Mouse (Mus musculus) forebrain, embryonic 12.5 days (tissue): ENCODE results near the gene Gdpd5. TPM values are rescaled to one million over a fixed set of nuclear protein-coding genes. Genes with fewer than 3 reads are reported as not detected.

ENCODE experiments used
- ATAC-seq: fragments of 200-750 bp; cut with Nextera tagmentation; 2 replicates; pipeline ENCODE4 v1.8.0; 2017; ENCODE audit warnings: moderate TSS enrichment; ENCODE audit not compliant: low FRiP score
- H3K27ac ChIP-seq: fragments of 300-500 bp; sonication (generic); 2 replicates; pipeline ENCODE4 v1.5.1; 2016; ENCODE audit warnings: mild to moderate bottlenecking
- H3K27me3 ChIP-seq: fragments of 300-500 bp; sonication (generic); 2 replicates; pipeline ENCODE4 v1.6.1; 2016; ENCODE audit warnings: mild to moderate bottlenecking
- H3K36me3 ChIP-seq: fragments of 300-500 bp; sonication (generic); replicated peaks from 2 replicates; pipeline ENCODE4 v1.6.1; 2016; ENCODE audit warnings: mild to moderate bottlenecking
- H3K4me1 ChIP-seq: fragments of 300-500 bp; sonication (generic); 2 replicates; pipeline ENCODE4 v1.6.1; 2016
- H3K4me2 ChIP-seq: fragments of 300-500 bp; sonication (generic); 2 replicates; pipeline ENCODE4 v1.6.1; 2016; ENCODE audit warnings: mild to moderate bottlenecking, moderate library complexity
- H3K4me3 ChIP-seq: fragments of 300-500 bp; sonication (generic); replicated peaks from 2 replicates; pipeline ENCODE4 v1.5.1; 2016; ENCODE audit warnings: mild to moderate bottlenecking
- H3K9ac ChIP-seq: fragments of 300-500 bp; sonication (generic); 2 replicates; pipeline ENCODE4 v1.6.1; 2016; ENCODE audit warnings: mild to moderate bottlenecking
- H3K9me3 ChIP-seq: fragments of 300-500 bp; sonication (generic); 2 replicates; pipeline ENCODE4 v1.6.1; 2016
- WGBS: fragments of 180-500 bp; shearing (Covaris S2); methylation state at CpG from one replicate; pipeline ENCODE4 v1.1.7; 2016; 5-methylcytosine and 5-hydroxymethylcytosine counted together
- polyA plus RNA-seq: library from polyadenylated mRNA; unstranded; fragments of >200 nt; fragmentation: Nextera tagmentation; extraction: Ambion mirVana; gene quantifications from 2 replicates; pipeline ENCODE4 v1.2.1, GENCODE M21; 2016

Gdpd5 gene
- polyA plus RNA-seq, 1 experiment from 2014 or later: 29.9 TPM

DNA sequence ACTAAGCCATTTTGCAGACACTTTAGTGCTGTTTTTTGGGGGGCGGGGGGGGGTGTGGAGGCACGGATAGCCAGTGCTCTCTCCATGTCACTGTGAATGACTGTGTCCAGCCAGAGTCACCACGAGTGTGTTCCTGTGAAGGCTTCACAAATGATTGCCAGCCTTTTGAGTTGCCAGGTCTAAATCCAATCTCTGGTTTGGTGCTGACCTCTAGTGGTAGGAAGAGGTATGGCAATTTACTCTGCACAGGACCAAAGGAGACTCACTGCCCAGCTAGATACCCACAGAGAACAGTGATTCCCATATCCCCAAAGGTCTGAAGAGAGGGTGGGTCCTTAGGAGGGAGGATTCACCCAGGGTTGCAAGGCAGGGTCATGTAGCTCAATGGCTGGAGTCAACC is 69.5 kb downstream of the Gdpd5 start:
- no peak overlapping the region for H3K9ac ChIP-seq
- no peak overlapping the region for H3K4me3 ChIP-seq
- no peaks in the 10 kb centered on the region for H3K27me3 ChIP-seq
- H3K9me3 ChIP-seq: no peaks in the 10 kb centered on the region
- H3K36me3 ChIP-seq: no peaks in the 10 kb centered on the region
- WGBS: 0% methylated on average over 3 of the region's 3 CpGs
- peak; percentile 55 for ATAC-seq
- H3K4me1 ChIP-seq: peaks cover 29% of the 10 kb centered on the region
- no peak overlapping the region for H3K4me2 ChIP-seq
- H3K27ac ChIP-seq: no peak overlapping the region

GRCm38 (mm10) chr7:99452859-99453258 is 71.6 kb downstream of the Gdpd5 start:
- WGBS: 89% methylated on average over 7 of the region's 7 CpGs
- H3K4me1 ChIP-seq: peaks cover 18% of the 10 kb centered on the region

GRCm38 (mm10) chr7:99454044-99454443 is 72.8 kb downstream of the Gdpd5 start:
- H3K4me3 ChIP-seq: no peak overlapping the region
- no peak for ATAC-seq
- H3K27me3 ChIP-seq: no peaks in the 10 kb centered on the region
- 80% methylated on average over 4 of the region's 4 CpGs for WGBS
- H3K36me3 ChIP-seq: peaks cover 5% of the 10 kb centered on the region
- H3K9me3 ChIP-seq: no peaks in the 10 kb centered on the region
- no peak overlapping the region for H3K9ac ChIP-seq
- H3K4me2 ChIP-seq: no peak overlapping the region
- no peak overlapping the region for H3K27ac ChIP-seq
- H3K4me1 ChIP-seq: peaks cover 13% of the 10 kb centered on the region

More at GRCm38 (mm10) chr7:99452859-99453258, 71.6 kb downstream of the Gdpd5 start:
- H3K27ac ChIP-seq: no peak overlapping the region
- no peak overlapping the region for H3K4me2 ChIP-seq
- H3K4me3 ChIP-seq: no peak overlapping the region
- no peak overlapping the region for H3K9ac ChIP-seq
- H3K9me3 ChIP-seq: no peaks in the 10 kb centered on the region
- H3K27me3 ChIP-seq: no peaks in the 10 kb centered on the region
- ATAC-seq: no peak
- H3K36me3 ChIP-seq: peaks cover 4% of the 10 kb centered on the region; the same call in 1 of the 2 replicates

- peaks cover 21% of the 10 kb centered on the region for H3K36me3 ChIP-seq
- no peak overlapping the region for H3K4me3 ChIP-seq
- H3K9me3 ChIP-seq: no peaks in the 10 kb centered on the region
- H3K4me1 ChIP-seq: no peaks in the 10 kb centered on the region
- ATAC-seq: no peak
- WGBS: 92% methylated on average over 8 of the region's 8 CpGs
- no peaks in the 10 kb centered on the region for H3K27me3 ChIP-seq
- no peak overlapping the region for H3K27ac ChIP-seq
- H3K4me2 ChIP-seq: no peak overlapping the region
- H3K9ac ChIP-seq: no peak overlapping the region
Measured at GRCm38 (mm10) chr7:99458849-99459248, 77.6 kb downstream of the Gdpd5 start.

GRCm38 (mm10) chr7:99459888-99460652 is 78.9 kb downstream of the Gdpd5 start:
- 88% methylated on average over 15 of the region's 15 CpGs for WGBS
- ATAC-seq: no peak
- Histone ChIP-seq H3K4me1 (peaks cover 2% of the 10 kb centered on the region; the same call in 1 of the 2 replicates), H3K9me3 (no peaks in the 10 kb centered on the region), H3K27me3 (no peaks in the 10 kb centered on the region), H3K4me2 (no peak overlapping the region), H3K4me3 (no peak overlapping the region), H3K27ac (no peak overlapping the region), H3K9ac (no peak overlapping the region), H3K36me3 (peaks cover 21% of the 10 kb centered on the region)

GRCm38 (mm10) chr7:99463120-99463519 is 81.9 kb downstream of the Gdpd5 start:
- no peaks in the 10 kb centered on the region for H3K9me3 ChIP-seq
- 87% methylated on average over 2 of the region's 2 CpGs for WGBS
- H3K36me3 ChIP-seq: peaks cover 17% of the 10 kb centered on the region
- H3K9ac ChIP-seq: no peak overlapping the region
- H3K4me1 ChIP-seq: peaks cover 32% of the 10 kb centered on the region
- no peak overlapping the region for H3K27ac ChIP-seq
- H3K4me3 ChIP-seq: no peak overlapping the region
- ATAC-seq: no peak
- H3K4me2 ChIP-seq: no peak overlapping the region
- H3K27me3 ChIP-seq: peaks cover 15% of the 10 kb centered on the region

DNA sequence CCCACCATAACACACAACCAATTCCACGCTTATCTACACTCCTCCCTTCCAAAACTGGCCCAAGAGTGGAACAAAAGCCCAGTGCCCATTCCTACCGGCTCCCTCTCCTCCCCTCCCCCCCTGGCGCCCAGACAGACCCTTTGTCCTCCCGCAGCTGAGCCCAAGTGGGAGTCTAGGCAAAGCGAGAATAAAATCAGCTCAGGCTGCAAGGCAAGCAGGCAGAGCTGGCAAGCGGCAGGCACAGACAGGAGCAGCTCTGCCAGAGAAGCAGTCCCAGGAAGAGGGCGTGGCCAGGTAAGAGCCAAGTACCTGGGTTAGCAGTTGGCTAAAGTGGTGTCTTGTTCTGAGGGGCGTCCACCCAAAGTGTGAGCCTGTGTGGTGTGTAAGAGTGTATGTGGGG is 84.6 kb downstream of the Gdpd5 start, which contains the start of gene Klhl35:
TSS of gene Klhl35 (plus strand) at position 194 of the 400 bp plus-strand sequence.
- Histone ChIP-seq H3K27me3 (peaks cover 42% of the 10 kb centered on the region), H3K9ac (peak within 1 kb of the TSS; percentile 44), H3K27ac (peak within 1 kb of the TSS; percentile 59), H3K36me3 (peaks cover 5% of the 10 kb centered on the region), H3K4me2 (peak within 1 kb of the TSS; percentile 26), H3K4me3 (peak within 1 kb of the TSS; percentile 3; the same call in 1 of the 2 replicates), H3K9me3 (no peaks in the 10 kb centered on the region), H3K4me1 (peaks cover 44% of the 10 kb centered on the region)
- peak; percentile 49 for ATAC-seq
- 22% methylated on average over 8 of the region's 8 CpGs for WGBS

GRCm38 (mm10) chr7:99467916-99468282 is 86.7 kb downstream of the Gdpd5 start:
- H3K4me1 ChIP-seq: peaks cover 44% of the 10 kb centered on the region
- H3K27ac ChIP-seq: peak overlapping the region; percentile 87
- H3K9ac ChIP-seq: peak overlapping the region; percentile 65
- peaks cover 14% of the 10 kb centered on the region for H3K36me3 ChIP-seq
- H3K27me3 ChIP-seq: peaks cover 43% of the 10 kb centered on the region
- WGBS: 28% methylated on average over 10 of the region's 11 CpGs
- peak overlapping the region; percentile 76 for H3K4me2 ChIP-seq
- H3K4me3 ChIP-seq: peak overlapping the region; percentile 48
- ATAC-seq: no peak
- H3K9me3 ChIP-seq: no peaks in the 10 kb centered on the region

DNA sequence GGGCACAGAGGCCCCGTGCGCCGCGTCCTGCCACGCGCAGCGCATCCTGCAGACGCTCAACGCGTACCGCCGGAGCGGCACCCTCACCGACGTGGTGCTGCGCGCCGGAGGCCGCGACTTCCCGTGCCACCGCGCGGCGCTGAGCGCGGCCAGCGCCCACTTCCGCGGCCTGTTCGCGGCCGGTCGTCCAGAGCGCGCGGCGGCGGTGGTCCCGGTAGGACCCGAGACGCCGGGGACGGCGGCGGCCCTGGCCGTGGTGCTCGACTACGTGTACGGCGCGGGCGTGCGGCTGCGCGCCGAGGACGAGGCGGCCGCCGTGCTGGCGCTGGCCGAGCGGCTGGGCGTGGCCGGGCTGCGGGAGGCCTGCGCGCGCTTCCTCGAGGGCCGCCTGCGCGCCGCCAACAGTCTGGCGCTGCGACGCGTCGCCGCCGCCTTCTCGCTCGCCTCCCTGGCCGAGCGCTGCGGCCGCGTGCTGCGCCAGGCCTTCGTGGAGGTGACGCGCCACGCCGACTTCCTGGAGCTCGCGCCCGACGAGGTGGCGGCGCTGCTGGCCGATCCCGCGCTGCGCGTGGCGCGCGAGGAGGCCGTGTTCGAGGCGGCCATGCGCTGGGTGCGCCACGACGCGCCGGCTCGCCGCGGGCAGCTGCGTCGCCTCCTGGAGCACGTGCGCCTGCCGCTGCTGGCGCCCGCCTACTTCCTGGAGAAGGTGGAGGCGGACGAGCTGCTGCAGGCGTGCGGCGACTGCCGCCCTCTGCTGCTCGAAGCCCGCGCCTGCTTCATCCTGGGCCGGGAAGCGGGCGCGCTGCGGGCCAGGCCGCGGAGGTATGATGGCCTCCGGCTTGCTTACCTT is 87.3 kb downstream of the Gdpd5 start:
- Histone ChIP-seq H3K4me2 (peak overlapping the region; percentile 76), H3K27ac (peak overlapping the region; percentile 87), H3K4me3 (peak overlapping the region; percentile 48), H3K36me3 (peaks cover 20% of the 10 kb centered on the region), H3K9me3 (no peaks in the 10 kb centered on the region), H3K9ac (peak overlapping the region; percentile 65), H3K4me1 (peaks cover 44% of the 10 kb centered on the region), H3K27me3 (peaks cover 43% of the 10 kb centered on the region)
- 2% methylated on average over 126 of the region's 145 CpGs for WGBS
- peak; percentile 83 for ATAC-seq

DNA sequence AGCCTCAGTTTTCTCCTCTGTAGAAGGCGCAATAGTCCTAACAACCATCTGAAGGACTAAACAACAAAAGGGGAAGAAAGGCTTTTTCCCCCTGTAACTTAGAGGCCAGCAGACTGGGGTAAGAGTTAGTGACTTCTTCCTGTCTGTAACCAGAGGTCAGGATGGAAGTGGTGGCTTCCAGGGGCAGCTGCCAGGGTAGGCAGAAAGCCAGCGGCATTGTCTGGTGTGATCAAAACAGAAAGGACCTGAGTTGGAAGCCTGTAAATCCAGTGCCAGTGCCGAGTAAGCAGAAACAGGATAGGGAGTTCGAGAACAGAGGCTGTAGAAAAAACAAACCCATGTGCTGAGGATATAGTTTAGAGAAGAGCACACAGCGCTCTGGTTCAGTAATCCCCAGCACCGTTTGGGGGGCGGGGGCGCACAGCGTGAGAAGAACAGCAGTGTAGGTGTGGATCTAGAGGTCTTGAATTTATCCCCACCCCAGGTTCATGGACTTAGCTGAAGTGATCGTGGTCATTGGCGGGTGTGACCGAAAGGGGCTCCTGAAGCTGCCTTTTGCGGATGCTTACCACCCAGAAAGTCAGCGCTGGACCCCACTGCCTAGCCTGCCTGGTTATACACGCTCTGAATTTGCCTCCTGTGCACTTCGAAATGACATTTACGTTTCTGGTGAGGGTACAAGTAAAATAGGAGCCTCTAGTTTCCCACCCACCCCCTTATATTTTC is 88.6 kb downstream of the Gdpd5 start:
- Histone ChIP-seq H3K9me3 (no peaks in the 10 kb centered on the region), H3K27ac (no peak overlapping the region), H3K9ac (no peak overlapping the region), H3K36me3 (peaks cover 33% of the 10 kb centered on the region), H3K27me3 (peaks cover 43% of the 10 kb centered on the region), H3K4me2 (no peak overlapping the region), H3K4me3 (no peak overlapping the region), H3K4me1 (peaks cover 51% of the 10 kb centered on the region)
- ATAC-seq: no peak
- WGBS: 85% methylated on average over 17 of the region's 17 CpGs

- H3K4me1 ChIP-seq: peaks cover 34% of the 10 kb centered on the region
- WGBS: 59% methylated on average over 18 of the region's 18 CpGs
- no peak overlapping the region for H3K4me2 ChIP-seq
- no peak overlapping the region for H3K9ac ChIP-seq
- no peak for ATAC-seq
- H3K9me3 ChIP-seq: no peaks in the 10 kb centered on the region
- no peak overlapping the region for H3K4me3 ChIP-seq
- peaks cover 43% of the 10 kb centered on the region for H3K27me3 ChIP-seq
- H3K27ac ChIP-seq: no peak overlapping the region
- peaks cover 41% of the 10 kb centered on the region for H3K36me3 ChIP-seq
Measured at GRCm38 (mm10) chr7:99471578-99471977, 90.4 kb downstream of the Gdpd5 start.
